8 mouse cellular contexts compared by ENCODE assay signal in genomic region chr9:31130357-31131204, GRCm38 (mm10). TPM values are rescaled to one million over a fixed set of nuclear protein-coding genes. Genes with fewer than 3 reads are reported as not detected.
DNase-seq lines count a peak whose midpoint lies in the region; ATAC-seq and TF ChIP-seq lines count a peak whose summit lies in the region.

No protein-coding gene starts in this region.

- no peak for TF ChIP-seq POLR2A in cortical plate, adult 2 months (IDR thresholded peaks at IDR 0.05; ENCODE audit: extremely low read depth, insufficient read depth, low read length)
- 0 out of 2 replicates have a peak, but pooled peaks have one; percentile 22 for TF ChIP-seq POLR2A in small intestine, adult 2 months (IDR thresholded peaks at IDR 0.05; ENCODE audit: low read depth, low read length)

- H3K9ac ChIP-seq in hindbrain, embryonic 12.5 days: no peak overlapping the region; the same call in 1 of the 2 replicates
- peak overlapping the region; percentile 74 for H3K9ac ChIP-seq in lung, embryonic 16.5 days (ENCODE audit: low read length)

- intact Hi-C loops in left cerebral cortex, adult 2 months (cut with DNase I): no loop called here
- intact Hi-C loops in left cerebral cortex, postnatal 36 days (cut with DNase I): no loop called here

- WGBS in hindbrain, embryonic 12.5 days: 12% methylated on average over 26 of the region's 26 CpGs
- WGBS in lung, embryonic 16.5 days: 6% methylated on average over 26 of the region's 26 CpGs
- WGBS in small intestine, adult 2 months: under 1% methylated on average over 26 of the region's 26 CpGs

- no peak overlapping the region for H3K27ac ChIP-seq in left cerebral cortex, adult 2 months
- no peak overlapping the region for H3K27ac ChIP-seq in cortical plate, adult 2 months (ENCODE audit: insufficient read depth, low read length)
- no peak overlapping the region for H3K27ac ChIP-seq in hindbrain, embryonic 12.5 days
- H3K27ac ChIP-seq in lung, embryonic 16.5 days (ENCODE audit: low read length): no peak overlapping the region
- peak overlapping the region; percentile 86 for H3K27ac ChIP-seq in small intestine, adult 2 months (ENCODE audit: insufficient read depth, low read depth, low read length)

- H3K36me3 ChIP-seq in hindbrain, embryonic 12.5 days: no peaks in the 10 kb centered on the region
- no peaks in the 10 kb centered on the region for H3K36me3 ChIP-seq in lung, embryonic 16.5 days (ENCODE audit: control insufficient read depth, insufficient read depth, low read length)
- H3K36me3 ChIP-seq in small intestine, adult 2 months (ENCODE audit: control insufficient read depth, insufficient read depth, low read length): peaks cover 6% of the 10 kb centered on the region; the same call in 1 of the 2 replicates

- H3K9me3 ChIP-seq in hindbrain, embryonic 12.5 days (replicated peaks): no peaks in the 10 kb centered on the region
- no peaks in the 10 kb centered on the region for H3K9me3 ChIP-seq in lung, embryonic 16.5 days (ENCODE audit: control insufficient read depth, low read length)

- no peak for TF ChIP-seq CTCF in left cerebral cortex, adult 2 months (IDR thresholded peaks at IDR 0.05)
- no peak for TF ChIP-seq CTCF in cortical plate, adult 2 months (IDR thresholded peaks at IDR 0.05; ENCODE audit: extremely low read depth, insufficient read depth, low read length)
- TF ChIP-seq CTCF in small intestine, adult 2 months (IDR thresholded peaks at IDR 0.05; ENCODE audit: extremely low read depth, insufficient read length, insufficient replicate concordance, low read depth, low read length): no peak

- peaks cover 61% of the 10 kb centered on the region for H3K27me3 ChIP-seq in hindbrain, embryonic 12.5 days
- H3K27me3 ChIP-seq in lung, embryonic 16.5 days (ENCODE audit: control insufficient read depth, insufficient read depth, low read depth, low read length): peaks cover 36% of the 10 kb centered on the region
- no peaks in the 10 kb centered on the region for H3K27me3 ChIP-seq in small intestine, adult 2 months (ENCODE audit: control insufficient read depth, insufficient read depth, low read length)

- no peak for ATAC-seq in hindbrain, embryonic 12.5 days (ENCODE audit: low FRiP score)
- peak; percentile 15 for ATAC-seq in lung, embryonic 16.5 days (ENCODE audit: low read depth)

- H3K4me2 ChIP-seq in hindbrain, embryonic 12.5 days (replicated peaks): peak overlapping the region; percentile 92
- H3K4me2 ChIP-seq in lung, embryonic 16.5 days (ENCODE audit: low read depth, low read length): peak overlapping the region; percentile 75

- peak overlapping the region; percentile 39 for H3K4me3 ChIP-seq in left cerebral cortex, adult 2 months
- H3K4me3 ChIP-seq in cortical plate, adult 2 months (ENCODE audit: insufficient read depth, low read length): peak overlapping the region; percentile 15; the same call in 1 of the 2 replicates
- peak overlapping the region; percentile 46 for H3K4me3 ChIP-seq in hindbrain, embryonic 12.5 days
- H3K4me3 ChIP-seq in lung, embryonic 16.5 days (ENCODE audit: low read length): peak overlapping the region; percentile 61
- H3K4me3 ChIP-seq in small intestine, adult 2 months (ENCODE audit: low read depth, low read length): peak overlapping the region; percentile 67

- no peak for DNase-seq in left cerebral cortex, adult 2 months (ENCODE audit: extremely low spot score in 1 of 2, low spot score in 2 of 2)
- DNase-seq in left cerebral cortex, postnatal 36 days (ENCODE audit: low spot score in 2 of 2): no peak
- DNase-seq in cerebellum, adult 11 months: no peak
- DNase-seq in cerebellum, adult 9-11 months: no peak

- no peaks in the 10 kb centered on the region; the same call in 1 of the 2 replicates for H3K4me1 ChIP-seq in cortical plate, adult 2 months (ENCODE audit: control insufficient read depth, insufficient read depth, low read length)
- H3K4me1 ChIP-seq in hindbrain, embryonic 12.5 days: peaks cover 20% of the 10 kb centered on the region
- peaks cover 15% of the 10 kb centered on the region for H3K4me1 ChIP-seq in lung, embryonic 16.5 days (replicated peaks; ENCODE audit: control insufficient read depth, insufficient read depth, low read length)
- H3K4me1 ChIP-seq in small intestine, adult 2 months (ENCODE audit: control insufficient read depth, insufficient read depth, insufficient read length, low read length): peaks cover 28% of the 10 kb centered on the region; the same call in 1 of the 2 replicates

RNA-seq across cellular contexts. Expression of gene St14, which starts 1.1 kb away (rescaled TPM):
- 1 to 10 TPM in 1 of 2 experiments, under 1 TPM in 1; 0.87 to 1.1 TPM for total RNA-seq in left cerebral cortex, adult 2 months (2021)
- total RNA-seq in left cerebral cortex, postnatal 36 days (2021): under 1 TPM; 0.49 to 0.93 TPM
- 0.29 and 0.55 TPM in 2 replicates for polyA plus RNA-seq in cortical plate, adult 2 months (2012; rRNA removed)
- polyA plus RNA-seq in hindbrain, embryonic 12.5 days (2016; fragmentation: Nextera tagmentation; extraction: Ambion mirVana): 3.6 and 7.1 TPM in 2 replicates
- 58.3 and 58.6 TPM in 2 replicates for polyA plus RNA-seq in lung, embryonic 16.5 days (2015; fragmentation: Nextera tagmentation; extraction: Ambion mirVana)
- polyA plus RNA-seq in small intestine, adult 2 months (2012; rRNA removed): 132 and 279 TPM in 2 replicates

Comparison
In these comparisons a context has a peak if more than half of its experiments do, and no peak if none do; other contexts are left out.
1. H3K4me3 ChIP-seq: peak in every context shown above with its lines; median percentile 67 in small intestine, adult 2 months; 61 in lung, embryonic 16.5 days; 46 in hindbrain, embryonic 12.5 days; 39 in left cerebral cortex, adult 2 months; 15 in cortical plate, adult 2 months.